Mouse (Mus musculus): Measurements from ENCODE around the gene Jund. TPM values are rescaled to one million over a fixed set of nuclear protein-coding genes. Genes with fewer than 3 reads are reported as not detected.
A peak's percentile ranks its signal among the peaks of the same experiment; 100 is the strongest.

The Jund gene
- total and polyA plus RNA-seq, 3 experiments: 16.5 to 18.8 TPM; not detected in 1

- Histone ChIP-seq H3K9ac (ENCODE audit: control insufficient read depth, low read depth, low read length, poor library complexity, severe bottlenecking) (no peak overlapping the region), H3K27me3 (ENCODE audit: control insufficient read depth in 1 of 2, insufficient read depth in 2 of 2, low read length in 2 of 2) (peaks cover 0 to 5% of the 10 kb centered on the region in 2 experiments; a peak in 3 of 4 replicates), H3K9me3 (replicated peaks; ENCODE audit: insufficient read depth, low read length) (no peaks in the 10 kb centered on the region), H3K36me3 (ENCODE audit: control insufficient read depth in 1 of 2, insufficient read depth in 2 of 2, low read length in 2 of 2) (no peaks in the 10 kb centered on the region), H3K27ac (ENCODE audit: control insufficient read depth, low read depth, low read length) (no peak overlapping the region), H3K79me2 (ENCODE audit: control insufficient read depth, insufficient read depth, low read length, poor library complexity) (no peaks in the 10 kb centered on the region), H3K4me3 (ENCODE audit: control insufficient read depth in 1 of 2, insufficient read depth in 1 of 2, low read depth in 2 of 2, low read length in 2 of 2) (no peak overlapping the region), H3K4me1 (ENCODE audit: control insufficient read depth in 1 of 2, insufficient read depth in 2 of 2, low read length in 2 of 2) (no peaks in the 10 kb centered on the region)
- TF ChIP-seq ZNF384 (IDR thresholded peaks at IDR 0.05; ENCODE audit: low read depth, low read length): peak; percentile 29; the same call in 1 of the 2 replicates
- no peak for TF ChIP-seq MAFK (IDR thresholded peaks at IDR 0.05; ENCODE audit: borderline replicate concordance, low read depth, low read length)
- no peak for TF ChIP-seq POLR2AphosphoS2 (IDR thresholded peaks at IDR 0.05; ENCODE audit: low read length)
- no peak for TF ChIP-seq ZMIZ1 (IDR thresholded peaks at IDR 0.05; ENCODE audit: low read depth, low read length)
- TF ChIP-seq SMC3 (IDR thresholded peaks at IDR 0.05; ENCODE audit: low read depth, low read length): no peak
- no peak for TF ChIP-seq USF2 (IDR thresholded peaks at IDR 0.05; ENCODE audit: borderline replicate concordance in 1 of 2, insufficient read depth in 1 of 2, low read depth in 1 of 2, low read length in 2 of 2)
- no peak for TF ChIP-seq MAX (IDR thresholded peaks at IDR 0.05; ENCODE audit: low read length)
- no peak for TF ChIP-seq BHLHE40 (IDR thresholded peaks at IDR 0.05; ENCODE audit: borderline replicate concordance, low read depth, low read length)
- no peak for DNase-seq (ENCODE audit: low read depth, low spot score)
These were observed 17.3 kb upstream of the Jund start for GRCm38 (mm10) chr8:70681410-70681809.

- Histone ChIP-seq H3K4me3 (ENCODE audit: control insufficient read depth in 1 of 2, insufficient read depth in 1 of 2, low read depth in 2 of 2, low read length in 2 of 2) (no peak overlapping the region), H3K36me3 (ENCODE audit: control insufficient read depth in 1 of 2, insufficient read depth in 2 of 2, low read length in 2 of 2) (no peaks in the 10 kb centered on the region), H3K79me2 (ENCODE audit: control insufficient read depth, insufficient read depth, low read length, poor library complexity) (no peaks in the 10 kb centered on the region), H3K4me1 (ENCODE audit: control insufficient read depth in 1 of 2, insufficient read depth in 2 of 2, low read length in 2 of 2) (no peaks in the 10 kb centered on the region), H3K27ac (ENCODE audit: control insufficient read depth, low read depth, low read length) (no peak overlapping the region), H3K9ac (ENCODE audit: control insufficient read depth, low read depth, low read length, poor library complexity, severe bottlenecking) (no peak overlapping the region), H3K27me3 (ENCODE audit: control insufficient read depth in 1 of 2, insufficient read depth in 2 of 2, low read length in 2 of 2) (peaks cover 0 to 5% of the 10 kb centered on the region in 2 experiments; a peak in 3 of 4 replicates), H3K9me3 (replicated peaks; ENCODE audit: insufficient read depth, low read length) (no peaks in the 10 kb centered on the region)
- no peak for DNase-seq (ENCODE audit: low read depth, low spot score)
- TF ChIP-seq MAX (IDR thresholded peaks at IDR 0.05; ENCODE audit: low read length) (no peak), MAFK (IDR thresholded peaks at IDR 0.05; ENCODE audit: borderline replicate concordance, low read depth, low read length) (no peak), POLR2A (IDR thresholded peaks at IDR 0.05; ENCODE audit: control insufficient read depth in 1 of 2, insufficient read depth in 1 of 2, low read depth in 1 of 2, low read length in 2 of 2, poor library complexity in 1 of 2) (no peak), ZMIZ1 (IDR thresholded peaks at IDR 0.05; ENCODE audit: low read depth, low read length) (no peak), CHD1 (IDR thresholded peaks at IDR 0.05; ENCODE audit: low read depth, low read length) (no peak), MEF2A (IDR thresholded peaks at IDR 0.05; ENCODE audit: extremely low read depth, insufficient replicate concordance, low read depth, low read length, poor library complexity, severe bottlenecking) (no peak), USF1 (IDR thresholded peaks at IDR 0.05; ENCODE audit: low read depth, low read length) (no peak), E2F4 (IDR thresholded peaks at IDR 0.05; ENCODE audit: borderline replicate concordance, low read depth, low read length) (no peak), JUND (IDR thresholded peaks at IDR 0.05; ENCODE audit: low read depth, low read length) (no peak), MAZ (IDR thresholded peaks at IDR 0.05; ENCODE audit: low read depth, low read length) (no peak), MYC (IDR thresholded peaks at IDR 0.05; ENCODE audit: low read depth, low read length) (no peak), NELFE (IDR thresholded peaks at IDR 0.05; ENCODE audit: low read depth, low read length) (no peak), ZKSCAN1 (IDR thresholded peaks at IDR 0.05; ENCODE audit: low read depth, low read length) (no peak), MYB (IDR thresholded peaks at IDR 0.05; ENCODE audit: low read depth, low read length) (no peak), MXI1 (IDR thresholded peaks at IDR 0.05; ENCODE audit: low read depth, low read length) (no peak), ZNF384 (IDR thresholded peaks at IDR 0.05; ENCODE audit: low read depth, low read length) (no peak), SMC3 (IDR thresholded peaks at IDR 0.05; ENCODE audit: low read depth, low read length) (no peak), CTCF (IDR thresholded peaks at IDR 0.05 in 2 of 3, conservative IDR thresholded peaks at IDR 0.05 in 1 of 3; ENCODE audit: control insufficient read depth in 1 of 3, insufficient read depth in 1 of 3, low read depth in 2 of 3, low read length in 3 of 3, poor library complexity in 1 of 3, severe bottlenecking in 1 of 3) (no peak)
These were observed 16.6 kb upstream of the Jund start for GRCm38 (mm10) chr8:70682193-70682592.

Measured in MEL (cell line).